Mouse (Mus musculus) midbrain, embryonic 13.5 days (tissue): ENCODE data around the gene Cant1. TPM values are rescaled to one million over a fixed set of nuclear protein-coding genes. Genes with fewer than 3 reads are reported as not detected.
"Not testable (repeated sequence)": the region's sequence is repeated elsewhere in the genome, so short reads cannot be mapped to it uniquely, and the experiment has no call there.

Source experiments
- ATAC-seq: fragments of 200-750 bp; cut with Nextera tagmentation; 2 replicates; pipeline ENCODE4 v1.8.0; 2017; ENCODE audit warnings: mild to moderate bottlenecking, moderate TSS enrichment, moderate library complexity
- H3K27ac ChIP-seq: fragments of 300-500 bp; sonication (generic); 2 replicates; pipeline ENCODE4 v1.5.1; 2015; ENCODE audit warnings: inconsistent platforms, mild to moderate bottlenecking, moderate library complexity
- H3K27me3 ChIP-seq: fragments of 300-500 bp; sonication (generic); 2 replicates; pipeline ENCODE4 v1.6.1; 2015; ENCODE audit warnings: mild to moderate bottlenecking, inconsistent platforms
- H3K36me3 ChIP-seq: fragments of 300-500 bp; sonication (generic); 2 replicates; pipeline ENCODE4 v1.6.1; 2015; ENCODE audit warnings: mild to moderate bottlenecking, inconsistent platforms
- H3K4me1 ChIP-seq: fragments of 300-500 bp; sonication (generic); replicated peaks from 2 replicates; pipeline ENCODE4 v1.6.1; 2015; ENCODE audit warnings: inconsistent platforms
- H3K4me2 ChIP-seq: fragments of 300-500 bp; sonication (generic); replicated peaks from 2 replicates; pipeline ENCODE4 v1.6.1; 2015; ENCODE audit warnings: moderate library complexity, mild to moderate bottlenecking, inconsistent platforms
- H3K4me3 ChIP-seq: fragments of 300-500 bp; sonication (generic); replicated peaks from 2 replicates; pipeline ENCODE4 v1.5.1; 2015; ENCODE audit warnings: mild to moderate bottlenecking, inconsistent platforms
- H3K9ac ChIP-seq: fragments of 300-500 bp; sonication (generic); replicated peaks from 2 replicates; pipeline ENCODE4 v1.6.1; 2015; ENCODE audit warnings: mild to moderate bottlenecking, inconsistent platforms
- H3K9me3 ChIP-seq: fragments of 300-500 bp; sonication (generic); 2 replicates; pipeline ENCODE4 v1.6.1; 2016; ENCODE audit warnings: mild to moderate bottlenecking, inconsistent platforms
- WGBS: fragments of 180-500 bp; shearing (Covaris S2); methylation state at CpG from one replicate; pipeline ENCODE4 v1.1.7; 2015; 5-methylcytosine and 5-hydroxymethylcytosine counted together
- polyA plus RNA-seq: library from polyadenylated mRNA; unstranded; fragments of >200 nt; fragmentation: Nextera tagmentation; extraction: Ambion mirVana; gene quantifications from 2 replicates; pipeline ENCODE4 v1.2.1, GENCODE M21; 2015

Gene Cant1
- polyA plus RNA-seq, 1 experiment from 2014 or later, result 26.0 TPM

GRCm38 (mm10) chr11:118403951-118404899 lies 14.7 kb downstream of the Cant1 start:
- H3K27ac ChIP-seq, result no peak overlapping the region
- no peak overlapping the region for H3K4me2 ChIP-seq
- H3K4me1 ChIP-seq, result no peaks in the 10 kb centered on the region
- H3K9ac ChIP-seq, result no peak overlapping the region
- H3K4me3 ChIP-seq, result no peak overlapping the region
- no peak for ATAC-seq
- 72% methylated on average over 6 of the region's 6 CpGs for WGBS
- H3K27me3 ChIP-seq, result no peaks in the 10 kb centered on the region
- peaks cover 39% of the 10 kb centered on the region for H3K36me3 ChIP-seq
- no peaks in the 10 kb centered on the region for H3K9me3 ChIP-seq

DNA sequence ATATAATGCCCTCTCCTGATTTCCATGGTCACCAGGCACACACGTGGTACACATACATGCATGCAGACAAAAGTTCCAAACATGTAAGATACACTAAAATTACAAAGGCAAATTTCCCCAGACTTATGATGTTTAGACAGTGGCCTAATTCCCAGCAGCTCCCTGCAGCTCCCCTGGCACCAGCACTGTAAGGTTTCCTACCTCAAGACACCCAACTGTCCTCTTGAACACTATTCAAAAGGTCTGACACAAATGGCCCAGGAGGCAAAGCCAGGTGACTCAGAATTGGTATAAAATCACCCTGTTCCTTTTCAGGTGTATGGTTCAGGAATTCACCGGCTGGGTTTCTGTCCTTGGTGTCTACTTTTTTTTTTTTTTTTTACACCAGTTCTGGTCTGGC lies 15.7 kb downstream of the Cant1 start:
- Histone ChIP-seq H3K4me2 (no peak overlapping the region), H3K4me3 (no peak overlapping the region), H3K4me1 (no peaks in the 10 kb centered on the region), H3K36me3 (peaks cover 28% of the 10 kb centered on the region), H3K9ac (no peak overlapping the region), H3K9me3 (no peaks in the 10 kb centered on the region), H3K27ac (no peak overlapping the region), H3K27me3 (no peaks in the 10 kb centered on the region)
- WGBS, result 94% methylated on average over 2 of the region's 2 CpGs
- ATAC-seq, result no peak

DNA sequence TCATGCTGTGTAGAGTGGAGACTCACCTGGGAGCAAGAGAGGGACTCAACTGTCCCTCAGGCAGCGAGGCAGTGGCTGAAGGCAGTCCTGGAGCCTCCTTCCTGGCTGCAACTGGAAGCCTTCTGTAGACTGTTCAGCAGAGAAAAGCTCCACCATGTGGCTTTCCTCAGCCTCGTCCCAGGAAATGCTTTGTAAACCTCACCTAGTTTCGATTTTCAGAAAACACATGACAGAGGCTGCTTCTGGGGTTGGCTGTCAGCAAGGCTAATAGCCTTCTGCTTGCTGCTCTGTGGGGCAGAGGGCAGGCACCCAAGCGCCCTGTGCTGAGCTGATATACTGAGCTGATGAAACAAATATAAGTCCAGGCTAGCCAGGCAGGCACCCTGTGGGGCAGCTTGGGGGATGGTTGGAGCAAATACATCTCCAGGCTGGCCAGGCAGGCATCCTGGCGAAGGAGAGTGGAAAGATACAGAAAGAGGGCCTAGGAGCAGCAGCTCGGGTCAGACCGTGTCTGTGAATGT lies 17.1 kb downstream of the Cant1 start, which contains the start of gene Lgals3bp:
TSS of gene Lgals3bp (minus strand) at position 333 of the 521 bp plus-strand sequence.
- no peaks in the 10 kb centered on the region for H3K4me1 ChIP-seq
- H3K4me3 ChIP-seq, result no peak within 1 kb of the TSS
- WGBS, result 63% methylated on average over 7 of the region's 7 CpGs
- no peak for ATAC-seq
- no peak within 1 kb of the TSS for H3K27ac ChIP-seq
- peaks cover 15% of the 10 kb centered on the region for H3K36me3 ChIP-seq
- no peaks in the 10 kb centered on the region for H3K9me3 ChIP-seq
- no peaks in the 10 kb centered on the region for H3K27me3 ChIP-seq
- no peak within 1 kb of the TSS for H3K4me2 ChIP-seq
- no peak within 1 kb of the TSS for H3K9ac ChIP-seq

DNA sequence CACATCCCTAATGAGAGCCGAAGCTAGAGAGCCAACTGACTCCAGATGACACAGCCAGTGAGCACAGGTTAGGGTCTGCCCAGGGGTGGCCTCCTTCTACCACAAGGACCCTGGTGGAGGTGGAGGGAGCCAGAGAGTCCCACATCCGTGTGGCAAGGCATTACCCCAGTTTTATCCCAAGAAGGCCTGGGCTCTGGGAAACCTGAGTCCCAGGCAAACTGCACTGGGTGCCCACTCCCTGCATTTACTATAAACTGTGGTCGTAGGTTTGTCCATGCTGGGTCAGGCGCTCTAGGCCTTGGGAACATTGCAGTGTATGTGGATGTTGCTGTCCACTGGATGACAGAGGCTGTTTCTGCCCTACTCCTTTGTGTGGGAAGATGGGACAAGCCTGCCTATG lies 17.7 kb downstream of the Cant1 start:
- no peak overlapping the region for H3K27ac ChIP-seq
- H3K27me3 ChIP-seq, result no peaks in the 10 kb centered on the region
- H3K4me1 ChIP-seq, result no peaks in the 10 kb centered on the region
- ATAC-seq, result no peak
- no peak overlapping the region for H3K4me3 ChIP-seq
- H3K9ac ChIP-seq, result no peak overlapping the region
- no peaks in the 10 kb centered on the region; the same call in 1 of the 2 replicates for H3K9me3 ChIP-seq
- H3K36me3 ChIP-seq, result peaks cover 9% of the 10 kb centered on the region
- WGBS, result 90% methylated on average over 4 of the region's 4 CpGs
- no peak overlapping the region for H3K4me2 ChIP-seq

DNA sequence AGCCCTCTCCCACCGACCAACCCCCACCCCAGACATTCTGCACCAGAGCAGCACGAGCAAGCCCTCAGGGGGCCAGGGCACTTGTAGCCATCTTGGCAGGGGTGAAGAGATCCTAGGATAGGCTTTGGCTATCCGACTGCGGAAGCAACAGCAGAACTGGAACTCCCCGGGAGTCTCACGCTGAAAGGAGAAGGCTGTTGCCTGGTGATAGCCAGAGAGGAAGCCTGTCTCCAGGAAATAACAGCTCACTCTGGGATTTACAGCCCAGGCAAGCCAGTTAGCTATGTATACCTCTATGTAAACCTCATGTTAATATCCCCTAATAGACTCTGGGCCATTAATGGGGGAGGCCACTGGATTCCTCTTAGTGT lies 18.3 kb downstream of the Cant1 start:
- H3K4me3 ChIP-seq, result no peak overlapping the region
- no peaks in the 10 kb centered on the region for H3K4me1 ChIP-seq
- H3K27me3 ChIP-seq, result no peaks in the 10 kb centered on the region
- H3K27ac ChIP-seq, result no peak overlapping the region
- 43% methylated on average over 6 of the region's 6 CpGs for WGBS
- peaks cover 3% of the 10 kb centered on the region for H3K36me3 ChIP-seq
- no peak overlapping the region for H3K4me2 ChIP-seq
- H3K9ac ChIP-seq, result no peak overlapping the region
- H3K9me3 ChIP-seq, result no peaks in the 10 kb centered on the region; the same call in 1 of the 2 replicates
- no peak for ATAC-seq

- 78% methylated on average over 5 of the region's 5 CpGs for WGBS
- H3K27ac ChIP-seq, result no peak overlapping the region
- no peak overlapping the region for H3K4me2 ChIP-seq
- ATAC-seq, result no peak
- no peaks in the 10 kb centered on the region for H3K36me3 ChIP-seq
- no peaks in the 10 kb centered on the region for H3K4me1 ChIP-seq
- H3K9ac ChIP-seq, result no peak overlapping the region
- H3K9me3 ChIP-seq, result no peaks in the 10 kb centered on the region; the same call in 1 of the 2 replicates
- no peak overlapping the region for H3K4me3 ChIP-seq
- H3K27me3 ChIP-seq, result no peaks in the 10 kb centered on the region
Observed at GRCm38 (mm10) chr11:118399891-118400565, 18.9 kb downstream of the Cant1 start.

- no peak for ATAC-seq
Observed at GRCm38 (mm10) chr11:118397806-118398530, 20.9 kb downstream of the Cant1 start.

GRCm38 (mm10) chr11:118394538-118394937 lies 24.3 kb downstream of the Cant1 start:
- Histone ChIP-seq H3K9me3 (no peaks in the 10 kb centered on the region; the same call in 1 of the 2 replicates), H3K4me1 (no peaks in the 10 kb centered on the region), H3K9ac (no peak overlapping the region), H3K4me3 (no peak overlapping the region), H3K27me3 (no peaks in the 10 kb centered on the region), H3K27ac (no peak overlapping the region), H3K4me2 (no peak overlapping the region), H3K36me3 (no peaks in the 10 kb centered on the region)
- no peak for ATAC-seq
- WGBS, result 58% methylated on average over 6 of the region's 6 CpGs

More at GRCm38 (mm10) chr11:118397806-118398530, 20.9 kb downstream of the Cant1 start:
- Histone ChIP-seq H3K36me3 (no peaks in the 10 kb centered on the region), H3K9ac (no peak overlapping the region), H3K4me2 (no peak overlapping the region), H3K4me1 (no peaks in the 10 kb centered on the region), H3K27ac (no peak overlapping the region), H3K4me3 (no peak overlapping the region), H3K27me3 (no peaks in the 10 kb centered on the region), H3K9me3 (no peaks in the 10 kb centered on the region; the same call in 1 of the 2 replicates)
- 92% methylated on average over 26 of the region's 26 CpGs for WGBS

DNA sequence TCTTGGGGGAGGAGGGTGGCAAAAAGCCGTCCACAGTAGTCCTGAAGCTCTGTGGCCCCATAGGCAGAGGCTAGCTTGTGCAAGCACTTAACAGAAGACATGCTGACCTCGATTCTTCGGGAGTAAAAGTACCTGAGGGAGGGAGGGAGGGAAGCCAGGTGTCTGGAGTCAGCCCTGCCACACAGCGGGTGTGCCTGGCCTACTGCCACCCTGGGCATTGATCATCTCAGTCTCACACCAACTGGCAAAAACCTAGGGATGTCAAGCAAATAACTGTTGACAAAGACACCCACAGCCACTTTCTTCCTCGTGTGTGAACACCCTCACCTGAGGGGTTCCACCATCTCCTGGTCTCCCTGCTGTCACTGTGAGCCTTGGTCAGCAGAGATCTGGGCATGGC lies 24.9 kb downstream of the Cant1 start:
- H3K27me3 ChIP-seq, result no peaks in the 10 kb centered on the region
- no peak overlapping the region for H3K9ac ChIP-seq
- H3K9me3 ChIP-seq, result no peaks in the 10 kb centered on the region; the same call in 1 of the 2 replicates
- no peak overlapping the region for H3K27ac ChIP-seq
- H3K36me3 ChIP-seq, result no peaks in the 10 kb centered on the region
- no peak for ATAC-seq
- WGBS, result 69% methylated on average over 5 of the region's 5 CpGs
- H3K4me1 ChIP-seq, result no peaks in the 10 kb centered on the region
- no peak overlapping the region for H3K4me2 ChIP-seq
- no peak overlapping the region for H3K4me3 ChIP-seq

- not testable (repeated sequence) for H3K4me2 ChIP-seq, H3K4me3 ChIP-seq
Observed at GRCm38 (mm10) chr11:118387816-118388215, 31.1 kb downstream of the Cant1 start.

DNA sequence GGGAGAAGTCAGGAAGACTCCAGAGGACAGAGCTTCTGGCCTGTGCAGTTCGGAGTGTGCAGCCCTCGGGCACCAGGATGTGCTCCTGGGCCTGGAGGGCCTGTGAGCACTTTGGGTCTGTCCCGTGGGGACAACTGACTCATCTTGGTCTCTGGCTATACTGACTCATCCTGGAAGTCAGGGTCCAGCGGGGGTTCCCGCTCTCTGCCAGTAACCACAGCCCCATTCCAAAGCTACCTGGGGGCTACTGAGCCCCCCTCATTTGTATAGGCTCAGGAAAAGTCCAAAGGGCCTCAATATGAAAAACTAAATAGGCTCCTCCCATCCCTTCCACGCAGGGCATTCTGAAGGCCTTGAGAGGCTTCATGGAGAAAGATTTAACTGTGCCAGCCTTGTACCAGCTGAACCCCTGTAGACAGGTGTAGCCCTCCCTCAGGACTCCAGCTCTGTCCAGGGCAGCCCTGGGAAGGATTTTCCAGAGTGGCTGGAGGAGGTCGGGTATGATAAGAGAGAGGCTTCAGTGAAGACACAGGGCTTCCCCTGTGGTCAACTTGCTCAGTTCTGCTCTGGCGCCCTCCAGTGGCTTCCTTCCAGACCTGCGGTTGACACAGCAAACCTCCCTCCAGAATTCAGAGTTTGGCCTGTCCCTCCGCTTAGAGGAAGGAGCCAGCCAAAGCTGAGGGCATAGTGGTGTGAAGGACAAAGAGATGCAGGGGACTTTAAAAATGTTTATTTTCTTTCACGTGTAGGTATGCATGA lies 39.5 kb downstream of the Cant1 start:
- Histone ChIP-seq H3K4me3 (no peak overlapping the region), H3K27ac (no peak overlapping the region), H3K9me3 (no peaks in the 10 kb centered on the region), H3K9ac (no peak overlapping the region), H3K36me3 (no peaks in the 10 kb centered on the region), H3K4me2 (no peak overlapping the region), H3K27me3 (no peaks in the 10 kb centered on the region), H3K4me1 (peaks cover 6% of the 10 kb centered on the region)
- peak; percentile 69 for ATAC-seq
- 45% methylated on average over 11 of the region's 11 CpGs for WGBS

More at GRCm38 (mm10) chr11:118387816-118388215, 31.1 kb downstream of the Cant1 start:
- H3K27me3 ChIP-seq, H3K36me3 ChIP-seq, H3K4me1 ChIP-seq, H3K9ac ChIP-seq, H3K9me3 ChIP-seq, ATAC-seq, H3K27ac ChIP-seq: not testable (repeated sequence)
- 93% methylated on average over 13 of the region's 13 CpGs for WGBS
